Mouse (Mus musculus) layer of hippocampus, postnatal 25 days (tissue): ENCODE results near the gene Nlrc5. TPM values are rescaled to one million over a fixed set of nuclear protein-coding genes. Genes with fewer than 3 reads are reported as not detected.
"Not testable (repeated sequence)": the region's sequence is repeated elsewhere in the genome, so short reads cannot be mapped to it uniquely, and the experiment has no call there.

Experiments
- DNase-seq, 2 experiments: peaks; one replicate each; pipeline ENCODE4 v3.0.0; 2022; ENCODE audit warnings: mixed read lengths in 2 of 2, low spot score in 1 of 2; ENCODE audit errors: extremely low spot score in 1 of 2
- total RNA-seq, 2 experiments: library from RNA; stranded (reverse); gene quantifications; 2 replicates each; pipeline ENCODE4 v1.2.3; 2021

Gene Nlrc5
- total RNA-seq = under 1 TPM; 0.26 to 0.59 TPM

DNA sequence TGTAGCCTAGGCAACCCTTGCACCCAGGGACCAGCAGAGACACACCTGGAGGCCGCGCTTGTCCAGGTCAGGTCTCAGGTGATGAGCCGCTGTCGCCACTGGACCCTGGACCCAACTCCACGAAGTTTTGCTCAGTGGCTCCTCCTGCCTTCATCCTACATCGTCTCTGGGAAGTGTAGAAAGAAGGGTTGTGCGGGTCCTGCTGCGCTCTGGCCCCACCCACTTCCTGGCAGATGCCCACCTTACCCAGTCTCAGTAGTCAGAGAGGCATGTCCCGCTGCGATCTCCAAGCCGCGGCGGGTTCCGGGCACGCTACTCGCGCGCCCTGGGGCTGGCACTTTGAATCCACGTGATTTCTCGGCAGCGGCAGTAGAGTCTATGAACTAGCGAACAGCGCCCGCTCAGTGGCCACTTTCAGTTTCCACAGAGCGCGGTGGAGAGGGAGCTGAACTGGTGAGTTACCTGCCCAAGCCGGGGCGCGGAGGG, at the start of gene Nlrc5:
Gene Nlrc5 (plus strand): TSS at position 376 of the 486 bp plus-strand sequence.
- peak; percentile 30 to 46 for DNase-seq

DNA sequence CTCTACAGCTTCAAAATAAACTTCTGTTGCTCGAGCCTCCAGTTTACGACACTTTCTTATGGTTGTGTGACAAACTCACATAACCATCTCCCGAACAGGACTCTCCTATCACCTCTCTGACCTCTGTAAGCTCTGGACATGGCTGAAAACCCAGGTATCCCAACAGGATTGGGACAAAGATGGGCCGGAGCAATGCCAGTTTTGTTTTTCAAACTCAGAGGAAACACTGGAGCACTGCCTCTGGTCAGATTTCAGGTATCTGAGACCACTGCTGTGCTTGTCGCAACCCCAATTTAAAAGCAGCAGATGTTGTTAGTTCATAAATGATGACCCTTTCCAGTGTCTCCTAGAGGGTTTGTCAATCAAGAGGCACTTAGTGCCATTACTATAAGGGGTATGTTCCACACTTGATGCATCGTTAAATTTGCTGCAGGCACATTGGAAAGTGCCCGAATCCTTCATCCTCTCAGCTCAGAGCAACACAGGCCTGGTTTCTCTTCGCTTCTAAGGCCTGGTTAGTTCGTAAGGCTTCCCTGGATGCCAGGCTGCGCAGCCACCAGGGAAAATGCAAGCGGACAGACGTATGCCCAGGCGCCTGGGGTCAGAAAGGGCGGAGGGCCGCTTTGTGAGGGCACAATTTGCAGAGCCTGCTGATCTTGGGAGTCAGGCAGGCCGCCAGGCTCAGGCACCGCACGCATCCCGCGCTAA, 48.5 kb upstream of the Nlrc5 start:
- no peak for DNase-seq

DNA sequence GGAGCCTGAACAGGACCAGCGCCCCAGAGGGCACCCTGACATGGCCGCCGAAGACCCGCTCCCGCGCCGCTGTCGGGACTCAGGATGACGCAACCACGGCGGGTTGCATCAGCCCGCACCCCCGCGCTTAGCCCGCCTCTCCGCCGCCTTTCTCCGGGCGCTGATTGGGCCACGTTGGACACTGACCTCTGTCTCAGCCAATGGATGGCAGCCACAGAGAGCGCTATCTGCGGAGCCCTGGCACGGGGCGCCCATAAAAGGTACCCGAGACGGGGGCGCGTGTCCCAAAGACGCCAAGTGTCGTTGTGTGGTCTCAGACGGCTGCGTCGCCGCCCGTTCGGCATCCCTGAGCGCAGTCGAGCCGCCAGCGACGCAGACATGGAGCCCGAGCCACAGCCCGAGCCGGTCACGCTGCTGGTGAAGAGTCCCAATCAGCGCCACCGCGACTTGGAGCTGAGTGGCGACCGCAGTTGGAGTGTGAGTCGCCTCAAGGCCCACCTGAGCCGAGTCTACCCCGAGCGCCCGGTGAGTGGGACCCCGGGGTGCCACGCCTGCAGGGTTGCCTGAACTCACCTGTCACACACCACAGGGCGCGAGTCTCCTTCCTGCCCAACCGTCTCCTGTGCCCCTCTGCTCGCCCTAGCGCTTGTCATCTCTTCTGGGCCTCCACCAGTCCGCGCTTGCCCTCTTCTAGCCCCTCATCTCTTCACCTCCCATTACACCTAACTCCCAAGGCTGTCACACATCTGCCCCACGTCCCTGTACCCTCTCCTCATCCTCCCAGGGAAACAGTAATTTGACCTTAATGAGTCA, 47.7 kb upstream of the Nlrc5 start, which contains the start of gene Herpud1:
Gene Herpud1 (plus strand): TSS at position 225 of the 813 bp plus-strand sequence.
- DNase-seq = peak; percentile 90 to 95

DNA sequence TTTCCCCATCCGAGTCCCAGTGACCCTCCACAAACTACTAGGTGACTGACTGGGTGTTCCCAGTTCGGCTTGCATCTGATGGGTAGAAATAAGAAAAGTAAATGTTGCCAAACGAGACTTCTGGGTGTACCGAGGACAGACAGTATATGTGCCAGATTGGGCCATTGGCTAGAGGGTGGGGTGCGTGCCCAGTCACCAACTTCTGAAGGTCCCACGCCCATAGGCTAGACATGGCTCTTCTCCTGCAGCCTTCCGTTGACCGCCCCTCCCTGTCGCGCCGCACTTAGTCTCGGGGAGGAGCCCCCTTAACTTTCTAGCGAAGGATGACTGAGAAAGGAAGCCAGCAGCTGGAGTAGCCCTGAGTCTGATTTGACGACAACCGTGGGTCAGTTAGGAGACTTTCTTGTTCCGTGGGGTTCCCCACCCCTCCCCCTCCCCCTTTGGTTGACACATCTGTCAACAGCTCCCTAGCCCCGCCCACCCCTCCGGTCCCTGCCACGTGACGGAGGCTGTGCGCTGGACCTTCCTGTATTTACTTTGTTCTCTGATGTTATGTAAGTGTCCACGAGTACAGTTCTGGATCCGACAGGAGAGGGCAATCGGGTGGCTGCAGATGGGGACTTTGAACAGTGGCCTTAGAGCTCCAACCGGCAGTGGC, 47.0 kb upstream of the Nlrc5 start:
- DNase-seq = peak; percentile 36 to 54

DNA sequence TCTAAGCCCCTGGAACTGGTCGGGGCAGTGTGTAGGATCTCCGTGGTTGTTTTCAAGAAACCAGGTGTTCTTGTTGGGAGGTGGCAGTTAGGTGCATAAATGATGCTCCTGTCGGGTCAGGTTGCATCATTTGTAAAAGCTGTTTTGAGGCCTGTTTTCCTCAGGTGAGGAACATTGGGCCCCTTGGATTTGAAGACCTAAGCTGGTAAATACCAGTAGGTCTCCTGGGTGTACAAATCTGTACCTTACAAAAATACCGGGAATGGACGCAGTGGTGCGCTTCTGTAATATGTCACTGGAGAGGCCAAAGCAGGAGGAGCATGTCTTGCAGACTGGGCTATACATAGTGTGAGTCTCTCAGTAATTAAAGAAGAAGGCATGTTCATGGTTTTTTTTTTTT, 46.4 kb upstream of the Nlrc5 start:
- DNase-seq = no peak

DNA sequence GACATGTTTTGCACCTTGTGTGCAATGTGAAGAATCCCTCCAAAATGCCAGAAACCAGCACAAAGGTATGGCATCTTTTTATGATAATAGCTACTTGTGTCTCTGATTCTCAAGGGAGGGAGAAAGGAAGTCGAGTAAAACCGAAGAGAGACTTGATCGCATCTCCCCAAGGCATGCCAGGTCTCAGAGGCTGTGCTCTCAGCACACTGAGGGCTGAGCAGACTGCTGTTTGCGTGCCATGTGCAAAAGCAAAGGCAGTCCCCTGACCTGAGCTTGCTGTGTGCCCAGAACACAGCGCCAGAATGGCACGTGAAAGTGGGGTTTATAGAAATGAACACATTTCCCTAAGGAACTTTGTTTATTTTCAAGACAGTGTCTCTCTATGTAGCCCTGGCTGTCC, 44.6 kb upstream of the Nlrc5 start:
- DNase-seq = no peak

DNA sequence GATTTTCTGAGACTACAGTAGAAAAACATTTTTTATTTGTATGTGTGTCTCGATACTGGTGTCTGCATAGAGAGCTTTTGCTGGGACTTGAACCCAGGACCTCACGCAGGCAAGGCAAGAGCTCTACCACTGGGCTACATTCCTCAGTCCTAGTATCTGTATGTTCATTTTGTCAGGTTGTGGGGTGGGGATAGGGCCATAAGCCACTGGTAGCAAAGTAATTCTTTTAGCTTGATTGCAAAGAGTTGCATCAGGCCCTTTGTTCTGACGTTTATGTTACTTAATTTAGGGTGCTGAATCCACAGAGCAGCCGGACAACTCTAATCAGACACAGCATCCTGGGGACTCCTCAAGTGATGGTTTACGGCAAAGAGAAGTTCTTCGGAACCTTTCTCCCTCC, 43.7 kb upstream of the Nlrc5 start:
- DNase-seq = no peak

DNA sequence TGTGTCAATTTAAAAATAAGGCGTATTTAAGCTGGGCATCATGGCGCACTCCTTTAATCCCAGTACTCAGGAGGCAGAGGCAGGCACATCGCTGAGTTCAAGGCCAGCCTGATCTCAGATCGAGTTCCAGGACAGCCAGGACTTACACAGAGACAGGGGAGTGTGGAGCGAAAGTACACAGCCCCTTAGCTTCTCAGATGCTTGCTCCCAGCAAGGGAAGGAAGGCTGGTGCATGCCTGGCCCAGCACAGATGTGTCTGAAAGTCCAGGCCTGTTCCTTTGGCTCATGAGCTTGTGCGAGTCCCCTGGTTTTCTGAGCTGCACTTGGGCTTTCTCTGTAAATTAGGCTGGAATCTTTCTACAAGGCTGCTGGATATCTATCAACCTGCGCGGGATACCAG, 43.2 kb upstream of the Nlrc5 start:
- no peak for DNase-seq

DNA sequence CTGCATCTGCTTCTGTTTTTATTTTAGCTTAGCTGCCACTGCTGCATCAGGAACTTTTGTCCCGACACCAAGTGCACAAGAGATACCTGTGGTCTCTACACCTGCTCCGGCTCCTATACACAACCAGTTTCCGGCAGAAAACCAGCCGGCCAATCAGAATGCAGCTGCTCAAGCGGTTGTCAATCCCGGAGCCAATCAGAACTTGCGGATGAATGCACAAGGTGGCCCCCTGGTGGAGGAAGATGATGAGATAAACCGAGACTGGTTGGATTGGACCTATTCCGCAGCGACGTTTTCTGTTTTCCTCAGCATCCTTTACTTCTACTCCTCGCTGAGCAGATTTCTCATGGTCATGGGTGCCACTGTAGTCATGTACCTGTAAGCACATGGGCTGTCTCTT, 42.0 kb upstream of the Nlrc5 start:
- peak in 1 of 2 experiments; percentile 57 for DNase-seq

DNA sequence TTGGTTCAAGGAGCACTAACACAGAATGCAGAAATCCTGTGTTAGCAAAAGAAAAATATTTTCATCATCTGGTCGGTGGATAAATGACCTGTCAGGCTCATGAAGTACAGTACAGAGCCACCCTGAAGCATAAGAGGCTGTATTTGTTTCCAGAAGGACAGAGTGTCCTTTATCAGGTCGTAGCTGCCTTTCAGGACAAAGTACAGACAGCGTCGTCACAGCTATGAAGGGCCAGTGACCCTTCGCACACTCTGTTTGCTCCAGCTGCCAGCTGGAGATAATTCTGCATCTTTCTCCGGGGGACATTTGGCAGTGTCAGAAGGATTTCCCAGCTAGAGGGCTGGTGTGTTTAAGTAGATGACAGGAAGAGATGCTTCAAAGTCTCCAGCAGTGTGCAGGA, 41.5 kb upstream of the Nlrc5 start:
- no peak for DNase-seq

DNA sequence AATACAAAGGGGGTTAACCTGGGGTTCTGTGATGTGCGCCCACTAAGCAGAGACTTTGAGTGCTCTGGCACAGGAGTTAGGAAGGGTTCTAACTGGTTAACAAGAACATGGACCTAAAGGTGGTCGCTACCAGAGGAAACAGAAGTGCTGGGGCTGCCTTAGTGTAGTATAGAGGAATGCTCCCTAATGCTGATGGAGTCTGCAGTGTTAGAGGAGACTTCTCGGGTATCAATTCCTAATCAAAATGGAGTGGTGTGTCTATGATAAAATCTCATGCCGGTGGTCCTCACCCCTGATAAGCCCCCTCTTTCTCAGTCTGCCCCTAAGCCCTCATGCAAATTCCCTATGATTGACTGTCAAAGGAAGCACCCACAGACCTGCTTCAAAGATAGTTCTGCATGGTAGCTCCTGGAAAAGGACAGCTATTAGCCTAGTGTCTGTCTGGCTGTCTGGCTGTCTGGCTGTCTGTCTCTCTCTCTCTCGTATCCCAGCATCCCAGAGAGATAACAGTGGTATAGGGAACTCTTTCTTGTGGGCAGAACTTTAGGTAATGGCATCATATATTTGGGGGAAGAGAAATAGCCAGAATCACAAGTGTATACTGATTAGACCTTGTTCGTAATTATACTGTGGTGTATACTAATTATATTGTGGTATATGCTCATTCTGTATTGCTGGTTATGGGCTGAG, 38.2 kb upstream of the Nlrc5 start:
- no peak for DNase-seq

DNA sequence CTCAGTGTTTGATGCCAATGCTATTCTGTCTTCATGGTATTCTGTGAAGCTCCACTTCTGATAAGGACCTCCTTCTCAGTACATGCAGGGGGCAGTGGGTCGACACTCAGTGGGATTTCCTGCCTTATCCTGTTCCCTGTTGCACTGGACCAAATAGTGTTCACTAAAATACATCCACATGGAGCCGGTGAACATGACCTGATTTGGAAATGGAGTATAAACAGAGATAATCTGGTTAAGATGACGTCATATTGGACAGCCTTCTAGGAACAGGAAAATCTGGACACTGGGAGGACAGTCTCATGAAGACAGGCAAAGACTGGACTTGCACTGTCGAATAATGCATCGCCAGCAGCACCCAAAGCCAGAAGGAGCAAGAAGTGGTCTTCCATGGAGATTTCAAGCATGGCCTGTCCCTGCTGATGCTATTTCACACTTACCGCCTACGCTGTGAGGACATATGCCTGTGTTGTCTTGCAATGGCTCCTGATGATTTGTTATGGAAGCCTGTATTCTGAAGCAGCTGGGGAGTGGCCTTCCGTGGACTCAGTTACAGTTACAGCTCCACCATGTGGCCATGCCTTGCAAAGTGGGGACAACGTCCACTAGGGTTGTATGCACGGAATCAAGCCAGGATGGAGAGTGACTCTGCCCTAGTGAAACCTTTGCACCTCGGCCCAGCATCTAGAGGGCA, 37.0 kb upstream of the Nlrc5 start:
- peak in 1 of 2 experiments; percentile 43 for DNase-seq

DNA sequence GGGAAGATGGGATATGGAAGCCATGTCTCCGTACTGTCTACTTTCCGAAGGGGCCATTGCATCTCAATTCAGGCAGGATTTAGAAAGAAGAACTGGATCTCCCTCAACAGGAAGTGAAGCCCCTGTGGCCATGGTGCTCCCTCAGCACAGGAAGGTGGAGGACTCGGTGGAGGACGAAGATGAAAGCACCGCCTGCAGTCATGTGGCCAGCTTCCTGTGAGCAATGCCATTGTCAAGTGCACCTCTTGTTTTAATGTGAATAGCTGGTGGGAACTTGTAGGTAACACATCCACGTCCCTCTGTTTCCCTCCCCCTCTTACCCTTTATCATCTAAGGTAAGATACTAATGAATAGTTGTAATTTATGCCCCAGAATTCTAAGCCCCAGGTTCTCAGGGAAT, 35.6 kb upstream of the Nlrc5 start:
- no peak for DNase-seq

DNA sequence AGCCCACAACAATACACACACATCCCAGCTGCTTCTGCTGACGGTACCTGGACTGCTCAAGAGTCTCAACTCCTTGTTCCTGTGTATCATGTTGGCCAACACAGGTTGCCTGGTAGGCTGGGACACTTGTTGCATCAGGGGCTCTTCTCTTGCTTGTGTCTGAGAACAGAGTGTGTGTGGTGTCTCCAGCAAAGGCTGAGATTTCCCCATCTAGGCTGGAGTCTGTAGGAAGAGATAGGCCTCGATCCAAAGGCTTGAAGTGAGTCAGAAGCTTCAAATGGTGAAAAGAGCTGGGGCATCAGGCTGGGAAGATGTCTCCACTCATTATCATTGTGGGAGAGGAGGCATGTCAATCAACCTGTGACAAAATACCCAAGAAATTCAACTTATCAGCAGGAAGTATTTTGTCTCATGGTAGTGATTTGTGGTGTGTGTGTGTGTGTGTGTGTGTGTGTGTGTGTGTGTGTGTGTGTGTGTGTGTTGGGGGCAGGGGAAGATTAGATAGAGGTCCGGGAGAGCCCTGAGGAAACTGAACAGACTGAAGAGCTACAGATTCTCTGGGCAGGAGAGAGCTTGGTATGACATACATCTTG, 34.7 kb upstream of the Nlrc5 start:
- DNase-seq = no peak

DNA sequence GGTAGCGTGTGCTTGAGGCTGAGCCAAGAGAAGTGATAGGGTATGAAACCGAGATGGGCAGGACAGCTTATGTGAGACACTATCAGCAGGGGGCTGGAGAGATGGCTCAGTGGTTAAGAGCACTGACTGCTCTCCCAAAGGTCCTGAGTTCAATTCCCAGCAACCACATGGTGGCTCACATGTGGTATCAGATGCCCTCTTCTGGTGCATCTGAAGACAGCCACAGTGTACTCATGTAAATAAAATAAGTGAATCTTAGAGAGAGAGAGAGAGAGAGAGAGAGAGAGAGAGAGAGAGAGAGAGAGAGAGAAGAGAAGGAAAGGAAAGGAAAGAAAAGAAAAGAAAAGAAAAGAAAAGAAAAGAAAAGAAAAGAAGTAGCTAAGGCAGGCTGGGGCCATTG, 34.2 kb upstream of the Nlrc5 start:
- DNase-seq = not testable (repeated sequence)

DNA sequence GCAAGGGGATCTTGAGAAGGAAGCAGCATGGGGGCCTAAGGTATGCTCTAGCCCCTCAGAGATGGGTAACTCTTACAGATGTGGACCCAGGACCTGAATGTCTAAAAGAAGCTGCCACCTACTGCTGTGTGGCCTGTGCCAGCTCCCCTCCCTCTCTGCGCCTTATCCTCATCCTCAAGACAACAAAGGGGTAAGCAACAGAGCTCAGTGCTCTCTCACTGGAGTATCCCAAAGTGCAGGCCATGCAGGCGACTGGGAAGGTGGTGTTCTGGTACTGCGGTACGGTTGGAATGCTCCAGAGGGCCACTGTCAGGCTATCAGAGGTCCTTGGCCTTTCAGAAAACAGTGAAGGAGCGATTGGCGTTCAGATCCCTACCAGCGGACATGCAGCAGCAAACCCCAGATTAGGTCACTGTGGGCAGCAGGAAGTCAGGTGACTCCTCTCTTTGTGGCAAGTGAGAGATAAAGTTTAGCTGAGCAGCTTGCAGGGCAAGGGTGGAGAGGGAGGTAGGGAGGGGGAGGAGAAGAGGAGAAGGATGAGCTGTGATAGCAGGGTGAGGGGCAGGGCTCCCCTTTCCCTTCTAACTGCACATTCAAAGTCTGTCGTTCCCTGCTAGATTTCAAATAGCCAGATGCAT, 25.6 kb upstream of the Nlrc5 start:
- DNase-seq = no peak

DNA sequence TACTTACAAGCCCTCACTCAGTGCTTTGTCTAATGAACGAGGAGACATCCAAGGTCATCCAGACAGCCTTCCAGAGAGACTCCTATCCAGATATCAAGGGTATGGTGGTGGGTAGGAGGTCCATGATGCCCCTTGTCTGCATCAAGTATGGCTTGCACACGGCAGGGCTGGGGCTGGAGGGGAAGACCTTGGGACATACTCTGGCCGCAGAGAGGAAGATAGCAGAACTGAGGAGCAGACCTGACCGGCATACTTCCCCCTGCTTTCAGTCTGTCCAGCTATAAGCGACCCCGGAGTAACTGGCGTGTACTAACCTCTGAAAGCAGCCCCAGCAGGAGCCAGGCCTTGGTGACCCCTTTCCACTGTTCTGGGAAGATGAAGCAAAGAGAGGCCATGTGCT, 24.6 kb upstream of the Nlrc5 start:
- DNase-seq = no peak

DNA sequence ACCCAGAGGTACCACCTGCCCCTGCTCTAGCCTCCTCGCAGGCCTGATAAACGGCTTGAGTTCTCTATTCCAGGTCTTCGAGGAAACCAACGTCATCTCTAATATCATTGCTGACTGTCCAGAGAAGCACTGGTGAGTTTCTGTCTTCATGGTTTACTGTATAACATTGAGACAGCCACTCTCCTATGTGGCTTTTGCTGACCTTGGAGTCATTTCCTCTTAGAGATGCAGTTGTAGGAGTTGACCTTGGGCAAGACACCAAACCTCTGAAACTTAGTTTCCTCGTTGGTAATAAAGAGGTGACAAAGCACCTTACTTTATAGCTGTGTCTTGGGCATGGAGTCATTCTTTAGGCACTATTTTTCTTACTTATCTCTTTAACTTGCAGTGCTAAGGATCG, 21.6 kb upstream of the Nlrc5 start:
- DNase-seq = no peak

DNA sequence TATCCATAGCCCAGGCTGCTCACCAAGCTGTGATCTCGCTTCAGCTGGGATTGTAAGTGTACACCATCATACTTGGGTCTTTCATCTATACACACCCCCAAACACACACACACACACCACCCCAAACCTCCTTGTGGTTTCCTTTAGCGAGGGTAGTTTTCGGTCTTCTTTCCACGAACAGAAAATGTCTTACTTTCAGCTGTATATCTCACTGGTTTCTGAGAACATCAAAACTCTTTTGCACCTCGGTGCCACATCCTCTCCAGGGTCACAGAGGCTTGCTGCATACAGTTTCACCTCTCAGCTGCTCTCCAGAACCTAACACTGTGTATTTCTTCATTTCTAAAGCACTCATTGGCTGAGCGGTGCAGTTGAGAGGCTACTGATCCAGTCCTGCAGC, 20.6 kb upstream of the Nlrc5 start:
- no peak for DNase-seq
